Mouse (Mus musculus) ZHBTc4 (cell line): ENCODE measurements around the gene Fgf4.
A peak's percentile ranks its signal among the peaks of the same experiment; 100 is the strongest.

Experiments
- DNase-seq: peaks from one replicate; pipeline ENCODE4 v3.0.0-alpha.2; 2011; ENCODE audit warnings: low read depth, low spot score

The Fgf4 gene

GRCm38 (mm10) chr7:144847067-144847466 lies at the start of gene Fgf4:
Gene Fgf4 (plus strand): TSS chr7:144847367.
- no peak for DNase-seq

DNA sequence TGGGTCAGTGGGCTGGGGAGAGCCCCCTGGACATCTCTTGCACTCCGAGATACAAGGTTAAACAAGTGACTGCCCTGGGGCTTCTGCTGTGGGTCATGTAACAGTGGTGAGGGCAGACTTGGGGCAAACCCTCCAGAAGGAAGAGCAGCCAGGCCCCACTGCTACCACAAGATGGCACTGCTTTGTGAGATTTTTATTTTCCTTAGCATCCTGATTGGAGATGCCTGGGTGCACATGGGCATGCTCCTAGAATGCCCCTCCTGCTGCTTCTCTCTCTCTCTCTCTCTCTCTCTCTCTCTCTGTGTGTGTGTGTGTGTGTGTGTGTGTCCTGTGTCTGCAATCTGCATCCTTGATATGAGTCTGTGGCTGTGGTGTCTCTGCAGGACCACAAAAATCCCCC lies 48.7 kb upstream of the Fgf4 start:
- DNase-seq, result peak; percentile 72

GRCm38 (mm10) chr7:144807036-144807435 lies 40.1 kb upstream of the Fgf4 start:
- peak; percentile 62 for DNase-seq

- DNase-seq, result no peak
These were observed 39.1 kb upstream of the Fgf4 start for GRCm38 (mm10) chr7:144807976-144808577.

- peak; percentile 32 for DNase-seq
These were observed 35.6 kb upstream of the Fgf4 start for GRCm38 (mm10) chr7:144811521-144811920.

GRCm38 (mm10) chr7:144821901-144822300 lies 25.3 kb upstream of the Fgf4 start:
- peak; percentile 94 for DNase-seq

- DNase-seq, result no peak
These were observed 23.2 kb upstream of the Fgf4 start for GRCm38 (mm10) chr7:144823988-144824387.

GRCm38 (mm10) chr7:144828369-144828768 lies 18.8 kb upstream of the Fgf4 start:
- DNase-seq, result no peak

GRCm38 (mm10) chr7:144837891-144838488 lies 9.2 kb upstream of the Fgf4 start, which contains the start of gene Fgf3:
Gene Fgf3 (plus strand): TSS chr7:144838083.
- DNase-seq, result peak; percentile 71

DNA sequence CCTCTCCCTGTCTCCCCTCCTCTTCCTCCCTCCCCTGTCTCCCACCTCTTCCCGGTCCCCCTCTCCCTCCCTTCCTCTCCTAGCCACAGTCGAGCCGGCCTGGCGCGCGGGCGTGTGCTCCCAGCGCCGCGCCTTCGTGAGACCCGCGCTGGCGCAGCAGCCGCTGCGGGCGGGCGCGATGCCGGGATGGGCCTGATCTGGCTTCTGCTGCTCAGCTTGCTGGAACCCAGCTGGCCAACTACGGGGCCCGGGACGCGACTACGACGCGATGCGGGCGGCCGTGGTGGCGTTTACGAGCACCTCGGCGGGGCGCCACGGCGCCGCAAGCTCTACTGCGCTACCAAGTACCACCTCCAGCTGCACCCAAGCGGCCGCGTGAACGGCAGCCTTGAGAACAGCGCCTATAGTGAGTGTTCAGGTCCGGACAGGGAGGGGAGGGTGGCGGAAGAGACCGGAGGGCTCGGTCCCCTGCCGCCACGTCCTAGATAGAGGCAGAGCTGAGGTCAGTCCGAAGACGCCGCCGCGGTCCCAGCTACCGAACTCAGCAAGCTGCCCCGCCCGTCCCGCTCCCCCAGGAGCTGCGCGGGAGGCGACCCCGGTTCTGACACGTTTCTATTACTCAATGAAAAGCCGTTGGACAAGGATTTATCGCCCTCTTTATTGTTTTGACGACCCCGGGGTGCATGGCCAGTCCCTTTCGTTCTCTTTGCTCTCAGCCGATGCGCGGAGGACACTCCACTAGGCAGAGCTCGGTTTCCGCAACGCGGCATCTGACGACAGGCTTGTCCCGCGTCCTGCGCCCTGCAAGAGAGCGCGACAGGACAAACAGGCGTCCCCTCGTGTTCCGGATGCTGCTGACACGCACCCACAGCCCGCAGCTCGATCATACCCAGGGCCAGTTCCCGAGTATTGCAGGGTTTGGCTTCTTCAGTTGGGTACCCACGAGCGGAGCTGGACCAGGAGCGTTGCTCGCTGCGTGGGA lies 8.4 kb upstream of the Fgf4 start:
- peak; percentile 87 for DNase-seq

- peak; percentile 83 for DNase-seq
These were observed 1.0 kb upstream of the Fgf4 start for GRCm38 (mm10) chr7:144846158-144846557.

GRCm38 (mm10) chr7:144851321-144851720 lies 4.2 kb downstream of the Fgf4 start:
- peak; percentile 91 for DNase-seq

DNA sequence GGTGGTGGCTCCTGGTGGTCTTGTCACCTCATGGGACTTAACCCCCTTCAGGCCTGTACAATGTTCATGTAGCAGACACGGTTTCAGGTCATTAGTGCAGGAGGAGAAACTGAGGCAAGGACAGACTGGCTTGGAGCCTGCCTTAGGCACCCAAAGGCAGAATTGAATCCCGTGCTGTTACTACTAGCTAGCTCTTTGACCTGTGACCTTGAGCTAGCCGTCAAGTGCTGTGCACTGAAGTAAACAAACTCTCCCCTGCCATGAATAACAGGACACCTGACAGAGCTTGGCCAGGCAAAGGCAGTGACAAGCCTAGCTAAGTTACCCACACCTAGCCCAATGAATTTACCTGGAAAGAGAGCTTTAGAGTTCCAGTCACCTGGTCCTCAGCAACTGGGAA lies 7.8 kb downstream of the Fgf4 start:
- DNase-seq, result no peak

DNA sequence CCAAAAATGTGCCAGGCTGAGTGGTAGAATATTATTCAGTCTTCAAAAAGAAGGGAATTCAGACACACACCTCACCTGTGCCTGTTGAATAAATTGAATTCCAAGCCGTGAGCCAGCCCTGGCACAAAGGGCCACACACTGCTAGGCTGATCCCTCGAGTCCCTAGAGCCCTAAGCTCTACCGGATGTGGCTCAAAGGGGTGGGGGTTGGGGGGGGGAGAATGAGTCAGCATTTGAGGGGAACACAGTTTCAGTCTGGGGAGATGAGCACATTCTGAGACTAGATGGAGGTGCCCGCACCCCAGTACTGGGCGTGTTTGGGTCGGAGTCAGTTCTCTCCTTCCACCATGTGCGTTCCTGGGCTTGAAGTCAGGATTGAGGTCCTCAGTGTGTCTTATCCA lies 10.0 kb downstream of the Fgf4 start:
- peak; percentile 81 for DNase-seq

DNA sequence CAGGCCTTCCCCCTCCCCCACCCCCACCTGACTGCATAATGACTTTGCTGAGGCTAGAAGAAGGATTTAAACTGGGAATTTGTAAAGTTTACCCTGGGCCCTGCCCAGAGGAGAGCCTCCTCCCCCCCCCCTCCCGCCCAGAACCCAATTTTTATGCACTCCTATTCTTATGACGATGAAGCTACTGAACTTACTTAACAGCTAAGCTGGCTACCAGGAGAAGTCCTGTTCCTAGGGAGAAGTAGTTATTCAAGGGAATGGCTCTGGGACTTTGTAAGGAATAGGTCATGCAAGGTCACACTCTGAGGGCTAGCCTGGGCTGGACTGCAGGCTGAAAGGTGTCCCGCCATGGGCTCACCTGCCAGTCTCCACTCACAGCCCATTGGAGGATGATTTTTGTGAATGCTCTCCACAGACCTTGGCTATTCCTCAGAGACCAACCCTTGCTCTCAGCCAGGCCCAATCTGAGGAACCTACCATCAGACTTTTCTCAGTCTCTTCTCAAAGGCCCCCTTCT lies 10.7 kb downstream of the Fgf4 start:
- peak; percentile 87 for DNase-seq

DNA sequence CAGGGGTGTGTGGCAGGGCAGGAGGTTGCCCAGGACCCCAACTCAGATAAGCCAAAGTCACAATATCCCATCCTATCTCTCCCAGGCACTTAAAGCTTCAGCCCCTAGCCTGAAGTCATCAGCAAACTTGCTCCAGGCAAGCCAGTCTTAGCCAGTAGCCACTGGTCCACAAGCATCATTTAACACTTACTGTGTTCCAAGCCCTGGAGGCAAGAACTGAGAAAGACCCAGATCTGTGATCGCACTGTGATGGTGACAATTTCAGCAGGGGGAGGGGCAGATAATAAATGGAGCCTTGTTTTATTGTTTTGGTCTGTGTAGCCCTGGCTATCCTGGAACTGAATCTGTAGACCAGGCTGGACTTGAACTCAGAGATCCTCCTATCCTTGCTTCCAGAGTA lies 11.5 kb downstream of the Fgf4 start:
- DNase-seq, result peak; percentile 82

DNA sequence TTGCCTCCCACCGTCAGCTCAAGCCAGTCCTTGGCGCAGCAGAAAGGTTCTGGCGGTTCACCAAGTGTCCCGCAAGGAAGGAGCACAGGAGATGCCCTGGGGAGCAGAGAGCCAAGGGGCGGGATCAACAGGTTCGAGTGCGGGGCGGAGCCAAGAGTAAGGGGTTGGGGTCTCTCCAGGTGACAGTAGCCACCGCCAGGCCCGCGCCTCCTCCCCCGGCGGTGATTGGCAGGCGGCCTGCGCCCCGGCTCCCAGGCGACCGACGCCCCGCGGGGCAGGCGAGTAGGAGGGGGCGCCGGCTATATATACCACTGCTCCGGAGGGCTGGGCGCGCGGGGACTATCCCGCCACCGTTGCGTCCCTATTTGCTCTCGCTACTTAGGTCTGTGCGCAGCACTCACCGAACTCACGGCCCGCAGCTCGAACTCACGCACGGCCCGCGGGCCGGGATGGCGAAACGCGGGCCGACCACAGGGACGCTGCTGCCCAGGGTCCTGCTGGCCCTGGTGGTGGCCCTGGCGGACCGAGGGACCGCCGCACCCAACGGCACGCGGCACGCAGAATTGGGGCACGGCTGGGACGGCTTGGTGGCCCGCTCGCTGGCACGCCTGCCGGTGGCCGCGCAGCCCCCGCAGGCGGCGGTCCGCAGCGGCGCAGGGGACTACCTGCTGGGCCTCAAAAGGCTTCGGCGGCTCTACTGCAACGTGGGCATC lies 14.0 kb downstream of the Fgf4 start:
- DNase-seq, result peak; percentile 96

GRCm38 (mm10) chr7:144861769-144862070 lies 14.6 kb downstream of the Fgf4 start:
- DNase-seq, result no peak

DNA sequence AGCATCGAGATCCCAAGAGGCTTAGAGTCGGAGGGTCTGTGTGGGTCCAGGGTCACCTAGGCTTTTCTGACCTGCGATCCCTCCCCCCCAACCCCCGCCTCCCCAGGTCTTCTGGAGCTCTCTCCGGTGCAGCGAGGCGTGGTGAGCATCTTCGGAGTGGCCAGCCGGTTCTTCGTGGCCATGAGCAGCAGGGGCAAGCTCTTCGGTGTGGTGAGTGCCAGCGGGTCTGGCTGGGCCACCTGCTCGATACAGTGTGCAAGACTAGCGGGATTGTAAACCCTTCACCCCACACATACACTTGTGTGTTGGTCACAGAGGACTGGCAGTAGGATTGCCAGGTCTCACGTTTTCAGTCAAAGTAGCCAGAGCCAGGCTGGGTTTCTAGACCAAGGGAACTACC lies 15.0 kb downstream of the Fgf4 start:
- DNase-seq, result no peak

- DNase-seq, result no peak
These were observed 15.5 kb downstream of the Fgf4 start for GRCm38 (mm10) chr7:144862712-144863111.

DNA sequence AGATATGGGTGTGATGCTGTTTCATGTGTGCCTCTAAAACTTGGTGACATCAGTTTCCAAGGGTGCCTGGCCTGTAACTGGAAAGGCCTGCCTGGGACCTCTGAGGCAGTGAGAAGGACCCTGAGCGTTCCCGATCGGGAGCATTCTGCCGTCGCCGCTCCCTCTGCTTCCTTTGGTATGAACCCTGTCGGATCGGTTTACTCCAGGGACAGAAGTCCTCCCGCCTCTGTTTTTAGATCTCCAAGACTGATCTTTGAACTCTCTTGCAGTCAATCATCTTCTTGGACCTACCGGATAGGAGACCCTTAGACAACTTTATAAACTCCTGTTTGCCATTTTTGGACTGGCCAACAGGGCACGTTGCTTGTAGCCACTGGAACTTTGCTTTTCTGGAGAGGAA lies 16.0 kb downstream of the Fgf4 start:
- DNase-seq, result no peak
